Mouse (Mus musculus) CH12.LX (cell line): Measurements from ENCODE around the gene Kcnj6. TPM values are rescaled to one million over a fixed set of nuclear protein-coding genes. Genes with fewer than 3 reads are reported as not detected.

ENCODE experiments used
- DNase-seq: peaks from one replicate; pipeline ENCODE4 v3.0.0-alpha.2; 2013; ENCODE audit errors: extremely low read depth
- H3K27ac ChIP-seq: 2 replicates; pipeline ENCODE4 v1.5.1; 2012; ENCODE audit warnings: low read depth, mild to moderate bottlenecking, control low read depth, moderate library complexity; ENCODE audit not compliant: insufficient read depth
- H3K27me3 ChIP-seq: replicated peaks from 2 replicates; pipeline ENCODE3; 2012; ENCODE audit warnings: inconsistent platforms
- H3K36me3 ChIP-seq, 2 experiments: replicated peaks in 1 of 2; 2 replicates each; pipeline versions ENCODE3 to v1.6.1; 2012; ENCODE audit warnings: inconsistent platforms in 1 of 2, low read length in 1 of 2, mild to moderate bottlenecking in 1 of 2, mixed read lengths in 1 of 2, moderate library complexity in 1 of 2; ENCODE audit not compliant: control insufficient read depth in 1 of 2, insufficient read depth in 1 of 2
- H3K4me1 ChIP-seq, 2 experiments: 2 replicates each; pipeline ENCODE4 v1.6.1; 2012; ENCODE audit warnings: inconsistent platforms in 1 of 2, moderate library complexity in 1 of 2; ENCODE audit not compliant: insufficient read depth in 2 of 2, control insufficient read depth in 1 of 2
- H3K4me2 ChIP-seq: 2 replicates; pipeline ENCODE4 v1.6.1; 2012; ENCODE audit warnings: low read depth, mild to moderate bottlenecking, control low read depth; ENCODE audit not compliant: poor library complexity, insufficient read depth, severe bottlenecking
- H3K4me3 ChIP-seq, 3 experiments: fragments of 150-350 bp in 1 of 3; sonication (generic) in 1 of 3; replicated peaks in 1 of 3; 2 replicates each; pipeline versions ENCODE3 to v1.5.1; 2011 to 2012; ENCODE audit warnings: low read depth in 2 of 3, low read length in 2 of 3, mild to moderate bottlenecking in 2 of 3, moderate library complexity in 2 of 3, control low read depth in 1 of 3, improper control_type of control experiment in 1 of 3, inconsistent platforms in 1 of 3, mixed read lengths in 1 of 3; ENCODE audit not compliant: poor library complexity in 1 of 3
- H3K79me2 ChIP-seq: replicated peaks from 2 replicates; pipeline ENCODE4 v1.6.1; 2012; ENCODE audit warnings: mild to moderate bottlenecking, moderate library complexity; ENCODE audit not compliant: control insufficient read depth, poor library complexity, insufficient read depth, severe bottlenecking; ENCODE audit errors: extremely low read depth
- H3K9ac ChIP-seq: 2 replicates; pipeline ENCODE4 v1.6.1; 2012; ENCODE audit warnings: low read depth, mild to moderate bottlenecking, control low read depth, moderate library complexity; ENCODE audit not compliant: insufficient read depth
- H3K9me3 ChIP-seq: replicated peaks from 2 replicates; pipeline ENCODE3; 2012; ENCODE audit warnings: low read length, inconsistent platforms, mixed read lengths
- CHD1 ChIP-seq: IDR thresholded peaks from 2 replicates; pipeline ENCODE4 v1.6.1; 2012; ENCODE audit warnings: low read depth, low read length, improper control_type of control experiment, inconsistent platforms
- ELF1 ChIP-seq: IDR thresholded peaks from 2 replicates; pipeline ENCODE4 v1.6.1; 2014; ENCODE audit warnings: low read depth, mild to moderate bottlenecking, inconsistent platforms, low read length, improper control_type of control experiment
- EP300 ChIP-seq: IDR thresholded peaks from 2 replicates; pipeline ENCODE4 v1.6.1; 2011; ENCODE audit warnings: low read length, improper control_type of control experiment
- ETS1 ChIP-seq: conservative IDR thresholded peaks from 2 replicates; pipeline ENCODE4 v1.6.1; 2012; ENCODE audit warnings: low read depth, mild to moderate bottlenecking, inconsistent platforms, low read length, improper control_type of control experiment, moderate library complexity
- GABPA ChIP-seq: IDR thresholded peaks from 2 replicates; pipeline ENCODE4 v1.6.1; 2012; ENCODE audit warnings: low read depth, low read length, improper control_type of control experiment, inconsistent platforms; ENCODE audit not compliant: insufficient replicate concordance
- IRF4 ChIP-seq: IDR thresholded peaks from 2 replicates; pipeline ENCODE4 v1.6.1; 2014; ENCODE audit warnings: low read depth, mild to moderate bottlenecking, inconsistent platforms, low read length, improper control_type of control experiment
- JUND ChIP-seq: conservative IDR thresholded peaks from 2 replicates; pipeline ENCODE4 v1.6.1; 2011; ENCODE audit warnings: low read depth, low read length, improper control_type of control experiment
- KAT2A ChIP-seq: IDR thresholded peaks from 2 replicates; pipeline ENCODE4 v1.6.1; 2012; ENCODE audit warnings: low read length, improper control_type of control experiment, inconsistent platforms; ENCODE audit not compliant: insufficient replicate concordance
- MAFK ChIP-seq: IDR thresholded peaks from 2 replicates; pipeline ENCODE4 v1.6.1; 2011; ENCODE audit warnings: low read length, improper control_type of control experiment; ENCODE audit not compliant: insufficient replicate concordance
- MAX ChIP-seq: IDR thresholded peaks from 2 replicates; pipeline ENCODE4 v1.6.1; 2011; ENCODE audit warnings: low read length, improper control_type of control experiment
- MAZ ChIP-seq: IDR thresholded peaks from 2 replicates; pipeline ENCODE4 v1.6.1; 2012; ENCODE audit warnings: low read depth, mild to moderate bottlenecking, inconsistent platforms, low read length, improper control_type of control experiment, moderate library complexity
- MEF2A ChIP-seq: IDR thresholded peaks from 2 replicates; pipeline ENCODE4 v1.6.1; 2014; ENCODE audit warnings: low read depth, mild to moderate bottlenecking, inconsistent platforms, low read length, improper control_type of control experiment, borderline replicate concordance
- MXI1 ChIP-seq: IDR thresholded peaks from 2 replicates; pipeline ENCODE4 v1.6.1; 2011; ENCODE audit warnings: mild to moderate bottlenecking, low read depth, low read length, improper control_type of control experiment
- MYC ChIP-seq: IDR thresholded peaks from 2 replicates; pipeline ENCODE4 v1.6.1; 2011; ENCODE audit warnings: low read depth, mild to moderate bottlenecking, improper control_type of control experiment, low read length
- PAX5 ChIP-seq: IDR thresholded peaks from 2 replicates; pipeline ENCODE4 v1.6.1; 2012; ENCODE audit warnings: low read length, inconsistent platforms, mixed read lengths
- POLR2A ChIP-seq: IDR thresholded peaks from 2 replicates; pipeline ENCODE4 v1.6.1; 2011; ENCODE audit warnings: low read depth, mild to moderate bottlenecking, improper control_type of control experiment, low read length
- RCOR1 ChIP-seq: conservative IDR thresholded peaks from 2 replicates; pipeline ENCODE4 v1.6.1; 2012; ENCODE audit warnings: low read depth, mild to moderate bottlenecking, inconsistent platforms, low read length, improper control_type of control experiment
- SIN3A ChIP-seq: IDR thresholded peaks from 2 replicates; pipeline ENCODE4 v1.6.1; 2012; ENCODE audit warnings: low read length, improper control_type of control experiment, inconsistent platforms
- TBP ChIP-seq: conservative IDR thresholded peaks from 2 replicates; pipeline ENCODE4 v1.6.1; 2011; ENCODE audit warnings: low read depth, low read length, improper control_type of control experiment
- TCF12 ChIP-seq: IDR thresholded peaks from 2 replicates; pipeline ENCODE4 v1.6.1; 2014; ENCODE audit warnings: low read depth, mild to moderate bottlenecking, inconsistent platforms, low read length, improper control_type of control experiment
- UBTF ChIP-seq: IDR thresholded peaks from 2 replicates; pipeline ENCODE4 v1.6.1; 2012; ENCODE audit warnings: low read depth, mild to moderate bottlenecking, inconsistent platforms, low read length, improper control_type of control experiment, moderate library complexity
- USF2 ChIP-seq: conservative IDR thresholded peaks from 2 replicates; pipeline ENCODE4 v1.6.1; 2011; ENCODE audit warnings: low read depth, low read length, improper control_type of control experiment
- ZC3H11A ChIP-seq: IDR thresholded peaks from 2 replicates; pipeline ENCODE4 v1.6.1; 2012; ENCODE audit warnings: low read depth, mild to moderate bottlenecking, inconsistent platforms, low read length, improper control_type of control experiment
- ZMIZ1 ChIP-seq: IDR thresholded peaks from 2 replicates; pipeline ENCODE4 v1.6.1; 2012; ENCODE audit warnings: low read depth, mild to moderate bottlenecking, inconsistent platforms, low read length, improper control_type of control experiment
- ZNF384 ChIP-seq: IDR thresholded peaks from 2 replicates; pipeline ENCODE4 v1.6.1; 2012; ENCODE audit warnings: low read depth, low read length, improper control_type of control experiment, inconsistent platforms
- dilution Hi-C: fragments of 300-500 bp; cut with MboI; formaldehyde crosslinking; loops from 2 replicates; pipeline ENCODE4 v1.14.3; 2020; ENCODE audit warnings: low sequenced_read_pairs; ENCODE audit not compliant: extremely low pct_unique_long_range_greater_than_20kb, extremely low pct_ligation_motif_present
- in situ Hi-C: fragments of 300-500 bp; cut with MboI; formaldehyde crosslinking; loops from 3 replicates; pipeline ENCODE4 v1.14.3; 2019; ENCODE audit warnings: low sequenced_read_pairs, low pct_ligation_motif_present, low pct_unique_long_range_greater_than_20kb, mixed read lengths
- polyA plus RNA-seq: library from polyadenylated mRNA; unstranded; fragments of >175 nt; gene quantifications from 2 replicates; pipeline ENCODE4 v1.2.1, GENCODE M21; 2012; ENCODE audit warnings: low read depth; ENCODE audit not compliant: insufficient read length
- total RNA-seq, 2 experiments: library from RNA; depleted of rRNA; stranded (reverse); fragments of 300-350 nt in 1 of 2; fragments of >200 nt in 1 of 2; gene quantifications; 2 replicates each; pipeline ENCODE4 v1.2.3; 2012 to 2014

The Kcnj6 gene
- total and polyA plus RNA-seq, 3 experiments: not detected

- no peak overlapping the region for H3K27ac ChIP-seq
- peaks cover 85% of the 10 kb centered on the region for H3K27me3 ChIP-seq
- in situ Hi-C loops (loop anchor here (10.0 kb wide), 1 partner anchor 159 kb away; no protein-coding TSS in a partner anchor), dilution Hi-C loops (no loop called here)
- H3K9me3 ChIP-seq: peaks cover 9% of the 10 kb centered on the region
- H3K4me2 ChIP-seq: no peak overlapping the region
- no peak for DNase-seq
- TF ChIP-seq CHD1 (no peak), JUND (no peak), MYC (no peak), EP300 (no peak), SIN3A (no peak), TBP (no peak), PAX5 (no peak), USF2 (no peak), ZNF384 (no peak), MEF2A (no peak), IRF4 (no peak), KAT2A (no peak), ZMIZ1 (no peak), MAFK (no peak), ETS1 (no peak), MAZ (no peak), RCOR1 (no peak), POLR2A (no peak)
- no peak overlapping the region for H3K4me3 ChIP-seq
- H3K9ac ChIP-seq: no peak overlapping the region
- no peaks in the 10 kb centered on the region for H3K4me1 ChIP-seq
- H3K79me2 ChIP-seq: no peaks in the 10 kb centered on the region
- H3K36me3 ChIP-seq: no peaks in the 10 kb centered on the region
Observed at GRCm38 (mm10) chr16:94994148-94994547, 3.4 kb downstream of the Kcnj6 start.

- Histone ChIP-seq H3K4me2 (no peak overlapping the region), H3K4me3 (no peak overlapping the region), H3K27ac (no peak overlapping the region), H3K4me1 (no peaks in the 10 kb centered on the region), H3K9ac (no peak overlapping the region), H3K27me3 (peaks cover 87% of the 10 kb centered on the region), H3K36me3 (no peaks in the 10 kb centered on the region), H3K9me3 (peaks cover 8% of the 10 kb centered on the region), H3K79me2 (no peaks in the 10 kb centered on the region)
- in situ Hi-C loops (loop anchor here (10.0 kb wide), 1 partner anchor 155 kb away; no protein-coding TSS in a partner anchor), dilution Hi-C loops (no loop called here)
- TF ChIP-seq EP300: no peak
- TF ChIP-seq UBTF: no peak
- TF ChIP-seq TCF12: no peak
- no peak for TF ChIP-seq MXI1
- TF ChIP-seq ELF1: no peak
- TF ChIP-seq ETS1: no peak
- no peak for TF ChIP-seq MAX
- no peak for TF ChIP-seq MYC
- no peak for TF ChIP-seq POLR2A
- no peak for TF ChIP-seq ZC3H11A
- no peak for TF ChIP-seq ZNF384
- TF ChIP-seq RCOR1: no peak
- TF ChIP-seq GABPA: no peak
- DNase-seq: no peak
Observed at GRCm38 (mm10) chr16:94990114-94990513, 7.4 kb downstream of the Kcnj6 start.
